Mouse (Mus musculus) MEL (cell line): Measurements from ENCODE around the gene Hsd17b2.

Source experiments
- CHD1 ChIP-seq: IDR thresholded peaks from 2 replicates; pipeline ENCODE4 v1.6.1; 2012; ENCODE audit warnings: low read depth, mild to moderate bottlenecking, inconsistent platforms, low read length, improper control_type of control experiment
- CHD2 ChIP-seq: IDR thresholded peaks from 2 replicates; pipeline ENCODE4 v1.6.1; 2011; ENCODE audit warnings: low read length, improper control_type of control experiment
- CTCF ChIP-seq, 3 experiments: IDR thresholded peaks in 2 of 3; conservative IDR thresholded peaks in 1 of 3; 2 replicates each; pipeline ENCODE4 v1.5.1; 2011 to 2012; ENCODE audit warnings: low read length in 3 of 3, low read depth in 2 of 3, mild to moderate bottlenecking in 2 of 3, improper control_type of control experiment in 1 of 3, inconsistent platforms in 1 of 3, mixed read lengths in 1 of 3, moderate library complexity in 1 of 3; ENCODE audit not compliant: control insufficient read depth in 1 of 3, insufficient read depth in 1 of 3, poor library complexity in 1 of 3, severe bottlenecking in 1 of 3
- E2F4 ChIP-seq: IDR thresholded peaks from 2 replicates; pipeline ENCODE4 v1.6.1; 2011; ENCODE audit warnings: low read depth, low read length, improper control_type of control experiment, borderline replicate concordance
- EP300 ChIP-seq, 2 experiments: IDR thresholded peaks; 2 replicates each; pipeline ENCODE4 v1.6.1; 2011; ENCODE audit warnings: improper control_type of control experiment in 2 of 2, low read length in 2 of 2, low read depth in 1 of 2, mild to moderate bottlenecking in 1 of 2
- JUND ChIP-seq: IDR thresholded peaks from 2 replicates; pipeline ENCODE4 v1.6.1; 2011; ENCODE audit warnings: low read depth, mild to moderate bottlenecking, improper control_type of control experiment, low read length
- KAT2A ChIP-seq: conservative IDR thresholded peaks from 2 replicates; pipeline ENCODE4 v1.6.1; 2012; ENCODE audit warnings: low read depth, low read length, improper control_type of control experiment, inconsistent platforms
- MYC ChIP-seq: IDR thresholded peaks from 2 replicates; pipeline ENCODE4 v1.6.1; 2011; ENCODE audit warnings: low read depth, mild to moderate bottlenecking, low read length, improper control_type of control experiment, moderate library complexity
- NRF1 ChIP-seq: IDR thresholded peaks from 2 replicates; pipeline ENCODE4 v1.6.1; 2014; ENCODE audit warnings: low read depth, mild to moderate bottlenecking, inconsistent platforms, low read length, improper control_type of control experiment, moderate library complexity; ENCODE audit not compliant: poor library complexity, insufficient read depth, severe bottlenecking
- POLR2A ChIP-seq, 2 experiments: IDR thresholded peaks; 2 replicates each; pipeline ENCODE4 v1.6.1; 2011 to 2012; ENCODE audit warnings: low read length in 2 of 2, mild to moderate bottlenecking in 2 of 2, control low read depth in 1 of 2, improper control_type of control experiment in 1 of 2, low read depth in 1 of 2, moderate library complexity in 1 of 2; ENCODE audit not compliant: control insufficient read depth in 1 of 2, insufficient read depth in 1 of 2, poor library complexity in 1 of 2
- RAD21 ChIP-seq: IDR thresholded peaks from 2 replicates; pipeline ENCODE4 v1.6.1; 2011; ENCODE audit warnings: mild to moderate bottlenecking, low read depth, low read length, improper control_type of control experiment

DNA sequence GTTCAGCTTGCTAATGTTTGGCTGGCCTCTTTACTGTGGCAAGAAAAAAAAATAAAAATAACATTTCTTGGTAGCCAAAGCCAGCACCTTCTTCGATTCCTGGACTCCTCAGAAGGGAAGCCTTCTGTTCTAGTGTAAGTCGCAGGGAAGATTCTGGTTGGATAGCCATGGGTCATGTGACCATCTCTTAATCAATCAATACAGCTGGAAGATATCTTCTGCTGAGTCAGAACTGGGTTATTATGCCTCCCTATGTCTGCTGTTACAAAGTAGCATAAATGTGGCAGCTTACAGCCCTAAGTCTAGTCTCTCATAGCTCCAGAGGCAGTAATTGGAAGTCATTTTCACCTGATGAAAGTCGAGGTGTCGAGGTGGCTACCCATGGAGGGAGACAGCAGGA lies 23.1 kb upstream of the Hsd17b2 start:
- no peak for TF ChIP-seq CTCF (IDR thresholded peaks at IDR 0.05 in 2 of 3, conservative IDR thresholded peaks at IDR 0.05 in 1 of 3; ENCODE audit: control insufficient read depth in 1 of 3, insufficient read depth in 1 of 3, low read depth in 2 of 3, low read length in 3 of 3, poor library complexity in 1 of 3, severe bottlenecking in 1 of 3)
- no peak for TF ChIP-seq MYC
- no peak for TF ChIP-seq POLR2A (IDR thresholded peaks at IDR 0.05; ENCODE audit: control insufficient read depth in 1 of 2, insufficient read depth in 1 of 2, low read depth in 1 of 2, low read length in 2 of 2, poor library complexity in 1 of 2)
- no peak for TF ChIP-seq CHD1
- TF ChIP-seq KAT2A, result no peak
- no peak for TF ChIP-seq RAD21
- TF ChIP-seq NRF1, result no peak
- no peak for TF ChIP-seq EP300 (IDR thresholded peaks at IDR 0.05; ENCODE audit: low read depth in 1 of 2, low read length in 2 of 2)
- no peak for TF ChIP-seq E2F4
- TF ChIP-seq CHD2, result no peak
- no peak for TF ChIP-seq JUND
